Mouse (Mus musculus) kidney, adult 2 months (tissue): ENCODE measurements at regions not wholly inside any gene's neighbourhood (a gene's known extent, or its start where the extent isn't known, plus 50 kb on each side); places are given as distances from the start of the nearest gene placed in this dataset.

Experiments
- CTCF ChIP-seq: fragments of 200-500 bp; conservative IDR thresholded peaks from 2 replicates; pipeline ENCODE4 v1.5.1; 2011; ENCODE audit warnings: low read depth, mild to moderate bottlenecking, control low read depth, low read length, moderate library complexity, mixed read lengths; ENCODE audit not compliant: insufficient read depth, insufficient read length
- POLR2A ChIP-seq: fragments of 200-500 bp; IDR thresholded peaks from one replicate; pipeline ENCODE4 v1.6.1; 2011; ENCODE audit warnings: low read depth, low read length, control low read depth

GRCm38 (mm10) chr15:37135590-37136164 is 128.1 kb upstream of the Zfp706 start:
- TF ChIP-seq CTCF (no peak), POLR2A (no peak)
